Mouse (Mus musculus): ENCODE measurements around the gene Hcrtr2. TPM values are rescaled to one million over a fixed set of nuclear protein-coding genes. Genes with fewer than 3 reads are reported as not detected.

Gene Hcrtr2
- not detected for polyA plus RNA-seq (2014; fragmentation: Illumina TruSeq; extraction: RNeasy Lipid Tissue Mini Kit (QIAGEN cat#74804); ENCODE audit: low read depth, low replicate concordance)

DNA sequence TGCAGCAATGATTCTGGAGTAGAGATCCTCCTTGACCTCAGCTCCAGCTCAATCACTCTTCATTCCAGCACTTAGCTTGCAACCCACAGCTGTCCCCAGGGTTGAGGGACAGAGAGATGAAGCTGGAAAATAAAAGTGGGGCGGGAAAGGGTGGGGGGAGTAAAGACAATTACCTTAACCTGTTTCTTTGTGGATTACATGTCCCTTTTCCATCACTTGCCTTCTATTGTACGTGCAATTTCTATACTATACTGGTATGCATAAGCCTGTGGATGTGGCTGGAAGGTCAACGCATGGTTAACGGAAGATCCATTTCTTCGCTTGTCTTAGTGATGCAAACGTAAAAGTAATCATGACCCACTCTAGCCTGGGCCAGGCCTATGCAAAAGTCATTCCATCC, at the start of gene Hcrtr2:
Gene Hcrtr2 (minus strand): TSS at position 101 of the 400 bp plus-strand sequence.

DNA sequence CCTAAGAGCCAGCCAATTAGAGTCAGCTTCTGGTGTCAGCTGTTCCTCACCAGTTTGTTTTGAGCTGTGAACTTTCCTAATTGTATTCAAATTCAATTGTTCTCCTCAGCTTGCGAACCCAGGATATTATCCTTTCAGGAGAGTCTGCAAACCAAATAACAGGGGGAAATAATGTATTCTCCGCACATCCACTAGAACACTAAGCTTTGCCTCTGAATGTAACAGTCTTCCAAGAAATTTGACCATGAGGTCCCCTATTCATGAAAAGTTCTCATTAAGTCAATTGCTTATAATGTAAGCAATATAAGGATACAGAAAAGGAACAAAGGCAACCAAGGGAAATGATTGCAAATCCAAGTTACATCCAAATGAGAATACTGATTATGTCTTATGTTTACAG, 110.1 kb downstream of the Hcrtr2 start, which contains the start of gene Gfral:
Gene Gfral (minus strand): TSS at position 101 of the 400 bp plus-strand sequence.

Other genes starting within 250 kb of the Hcrtr2 start
- not detected for gene Gfral, start 110.2 kb downstream of the Hcrtr2 start, polyA plus RNA-seq (2014; fragmentation: Illumina TruSeq; extraction: RNeasy Lipid Tissue Mini Kit (QIAGEN cat#74804); ENCODE audit: low read depth, low replicate concordance)
- 0.61 TPM for gene Fam83b, start 243.3 kb upstream of the Hcrtr2 start, polyA plus RNA-seq (2014; fragmentation: Illumina TruSeq; extraction: RNeasy Lipid Tissue Mini Kit (QIAGEN cat#74804); ENCODE audit: low read depth, low replicate concordance)

Data from adipose tissue, adult 10 weeks (tissue).